Mouse (Mus musculus) midbrain, embryonic 15.5 days (tissue): ENCODE measurements around the gene Tlr8. TPM values are rescaled to one million over a fixed set of nuclear protein-coding genes. Genes with fewer than 3 reads are reported as not detected.
"Not testable (repeated sequence)": the region's sequence is repeated elsewhere in the genome, so short reads cannot be mapped to it uniquely, and the experiment has no call there.

ENCODE experiments used
- ATAC-seq: fragments of 200-750 bp; cut with Nextera tagmentation; replicated peaks from 2 replicates; pipeline ENCODE4 v1.8.0; 2017; ENCODE audit warnings: moderate TSS enrichment
- H3K27ac ChIP-seq: fragments of 300-500 bp; sonication (generic); 2 replicates; pipeline ENCODE4 v1.5.1; 2015; ENCODE audit warnings: mild to moderate bottlenecking, inconsistent platforms
- H3K27me3 ChIP-seq: fragments of 300-500 bp; sonication (generic); replicated peaks from 2 replicates; pipeline ENCODE4 v1.6.1; 2015; ENCODE audit warnings: inconsistent platforms
- H3K36me3 ChIP-seq: fragments of 300-500 bp; sonication (generic); replicated peaks from 2 replicates; pipeline ENCODE4 v1.6.1; 2015; ENCODE audit warnings: inconsistent platforms
- H3K4me1 ChIP-seq: fragments of 300-500 bp; sonication (generic); 2 replicates; pipeline ENCODE4 v1.6.1; 2015; ENCODE audit warnings: inconsistent platforms
- H3K4me2 ChIP-seq: fragments of 300-500 bp; sonication (generic); 2 replicates; pipeline ENCODE4 v1.6.1; 2015; ENCODE audit warnings: inconsistent platforms, mild to moderate bottlenecking, moderate library complexity
- H3K4me3 ChIP-seq: fragments of 300-500 bp; sonication (generic); 2 replicates; pipeline ENCODE4 v1.5.1; 2015; ENCODE audit warnings: mild to moderate bottlenecking, inconsistent platforms
- H3K9ac ChIP-seq: fragments of 300-500 bp; sonication (generic); 2 replicates; pipeline ENCODE4 v1.6.1; 2015; ENCODE audit warnings: mild to moderate bottlenecking, inconsistent platforms
- H3K9me3 ChIP-seq: fragments of 300-500 bp; sonication (generic); 2 replicates; pipeline ENCODE4 v1.6.1; 2016; ENCODE audit warnings: inconsistent platforms
- WGBS: fragments of 180-500 bp; shearing (Covaris S2); methylation state at CpG from one replicate; pipeline ENCODE4 v1.1.7; 2015; ENCODE audit warnings: mixed read lengths; 5-methylcytosine and 5-hydroxymethylcytosine counted together
- polyA plus RNA-seq: library from polyadenylated mRNA; unstranded; fragments of >200 nt; fragmentation: Nextera tagmentation; extraction: Ambion mirVana; gene quantifications from 2 replicates; pipeline ENCODE4 v1.2.1, GENCODE M21; 2015

Gene Tlr8
- 0.15 TPM in 1 of 2 replicates, not detected in the other for polyA plus RNA-seq

DNA sequence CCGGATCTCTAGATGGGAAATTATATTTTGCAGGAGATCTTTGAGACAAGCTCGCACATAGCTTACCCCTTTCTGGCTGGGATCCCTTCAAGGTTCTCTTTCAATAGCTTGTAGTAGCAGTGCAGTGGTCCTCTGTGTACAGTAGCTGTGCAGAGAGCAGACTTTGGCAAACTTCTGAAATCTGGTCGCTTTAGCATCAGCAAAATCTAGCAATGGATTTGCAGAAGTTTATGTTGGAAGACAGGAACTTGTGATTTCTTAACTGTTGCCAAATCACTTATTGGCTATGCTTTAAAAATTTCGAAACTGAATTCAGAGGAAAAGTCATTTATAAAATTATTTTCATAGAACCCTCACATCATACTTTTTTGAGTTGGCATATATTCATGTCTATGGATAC is at the start of gene Tlr8:
Gene Tlr8 (minus strand): TSS at position 244 of the 400 bp plus-strand sequence.
- 76% methylated on average over 4 of the region's 4 CpGs for WGBS
- no peaks in the 10 kb centered on the region for H3K9me3 ChIP-seq
- H3K4me2 ChIP-seq: no peak within 1 kb of the TSS

DNA sequence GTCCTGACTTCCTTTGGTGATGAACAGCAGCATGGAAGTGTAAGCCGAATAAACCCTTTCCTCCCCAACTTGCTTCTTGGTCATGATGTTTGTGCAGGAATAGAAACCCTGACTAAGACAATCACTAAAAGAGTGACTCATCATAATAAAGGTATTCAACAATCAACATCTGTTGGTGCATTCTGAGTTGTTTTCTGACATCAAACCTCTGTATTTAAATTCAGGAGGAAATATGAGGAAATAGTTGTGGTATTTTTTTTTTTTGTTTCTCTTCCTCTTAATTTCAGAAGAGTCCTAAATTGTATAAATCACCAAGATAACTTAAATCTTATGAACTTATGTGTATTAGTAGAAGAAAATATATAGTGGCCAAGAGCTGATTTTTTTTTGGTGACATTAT is 37.9 kb upstream of the Tlr8 start:
- H3K36me3 ChIP-seq, H3K4me3 ChIP-seq, H3K4me2 ChIP-seq, H3K27me3 ChIP-seq, H3K27ac ChIP-seq, H3K9me3 ChIP-seq, ATAC-seq, H3K4me1 ChIP-seq, H3K9ac ChIP-seq: not testable (repeated sequence)
- 93% methylated on average over 1 of the region's 1 CpGs for WGBS

More for the DNA sequence above, at the start of gene Tlr8:
- Histone ChIP-seq H3K27ac (no peak within 1 kb of the TSS), H3K4me1 (no peaks in the 10 kb centered on the region), H3K9ac (no peak within 1 kb of the TSS), H3K4me3 (no peak within 1 kb of the TSS), H3K27me3 (0 out of 2 replicates have a peak, but pooled peaks cover 3% of the 10 kb centered on the region), H3K36me3 (no peaks in the 10 kb centered on the region)
- no peak for ATAC-seq

DNA sequence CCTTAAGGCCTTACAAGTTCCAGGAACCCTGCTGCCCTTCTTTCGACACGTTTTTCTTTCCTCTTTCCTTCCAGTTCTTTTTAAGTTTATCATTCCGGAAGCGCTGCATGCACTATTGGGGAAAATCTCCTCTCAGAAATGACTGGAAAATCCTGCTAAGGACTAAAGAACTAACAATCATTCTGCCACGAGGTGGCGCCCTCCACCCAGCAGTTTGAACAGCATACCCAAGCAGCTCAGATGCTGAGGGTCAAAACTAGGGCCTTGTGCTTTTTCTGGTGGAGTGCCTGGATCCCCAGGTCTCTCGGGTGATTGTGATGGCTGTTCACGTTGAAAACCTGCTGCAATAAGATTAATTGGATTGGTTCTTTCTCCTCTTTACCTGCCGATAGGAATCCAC is 12.8 kb upstream of the Tlr8 start:
- H3K36me3 ChIP-seq: no peaks in the 10 kb centered on the region
- H3K9me3 ChIP-seq: no peaks in the 10 kb centered on the region
- 26% methylated on average over 9 of the region's 9 CpGs for WGBS
- no peak overlapping the region for H3K4me3 ChIP-seq
- no peak overlapping the region for H3K9ac ChIP-seq
- H3K27me3 ChIP-seq: no peaks in the 10 kb centered on the region
- no peaks in the 10 kb centered on the region for H3K4me1 ChIP-seq
- peak; percentile 62; the same call in 1 of the 2 replicates for ATAC-seq
- H3K4me2 ChIP-seq: peak overlapping the region; percentile 20; the same call in 1 of the 2 replicates
- no peak overlapping the region for H3K27ac ChIP-seq

GRCm38 (mm10) chrX:167276551-167276950 is 12.4 kb upstream of the Tlr8 start:
- 57% methylated on average over 10 of the region's 10 CpGs for WGBS
- H3K4me1 ChIP-seq: no peaks in the 10 kb centered on the region
- peak overlapping the region; percentile 20; the same call in 1 of the 2 replicates for H3K4me2 ChIP-seq
- H3K9me3 ChIP-seq: no peaks in the 10 kb centered on the region
- H3K27me3 ChIP-seq: no peaks in the 10 kb centered on the region
- H3K4me3 ChIP-seq: no peak overlapping the region
- H3K27ac ChIP-seq: no peak overlapping the region
- no peaks in the 10 kb centered on the region for H3K36me3 ChIP-seq
- H3K9ac ChIP-seq: no peak overlapping the region
- ATAC-seq: no peak

DNA sequence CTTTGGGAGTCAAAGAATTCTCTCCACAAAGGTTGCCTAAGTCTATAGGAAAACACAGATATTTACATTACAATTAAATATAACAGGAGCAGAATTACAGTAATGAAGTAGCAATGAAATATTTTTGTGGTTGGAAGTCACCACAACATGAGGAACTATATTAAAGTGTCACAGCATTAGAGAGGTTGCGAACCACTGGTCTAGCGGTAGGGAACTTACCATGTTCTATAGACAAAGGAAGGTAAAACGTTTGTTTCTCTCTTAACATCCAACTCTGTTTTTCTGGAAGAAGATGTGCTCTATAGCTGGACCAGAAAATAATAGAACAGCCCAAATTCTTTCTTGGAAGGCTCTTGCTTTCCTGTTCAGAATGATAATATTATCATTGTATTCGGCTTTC is 599 bp downstream of the Tlr8 start:
- Histone ChIP-seq H3K9ac (no peak overlapping the region), H3K9me3 (no peaks in the 10 kb centered on the region), H3K27ac (no peak overlapping the region), H3K4me1 (no peaks in the 10 kb centered on the region), H3K4me3 (no peak overlapping the region), H3K4me2 (no peak overlapping the region), H3K27me3 (0 out of 2 replicates have a peak, but pooled peaks cover 3% of the 10 kb centered on the region), H3K36me3 (no peaks in the 10 kb centered on the region)
- WGBS: 86% methylated on average over 4 of the region's 4 CpGs
- no peak for ATAC-seq

GRCm38 (mm10) chrX:167241736-167242135 is 22.4 kb downstream of the Tlr8 start:
- Histone ChIP-seq H3K4me3 (no peak overlapping the region), H3K9ac (no peak overlapping the region), H3K4me1 (no peaks in the 10 kb centered on the region), H3K9me3 (no peaks in the 10 kb centered on the region), H3K27ac (no peak overlapping the region), H3K36me3 (no peaks in the 10 kb centered on the region), H3K27me3 (peaks cover 5% of the 10 kb centered on the region; the same call in 1 of the 2 replicates), H3K4me2 (no peak overlapping the region)
- no peak for ATAC-seq
- 93% methylated on average over 3 of the region's 3 CpGs for WGBS

DNA sequence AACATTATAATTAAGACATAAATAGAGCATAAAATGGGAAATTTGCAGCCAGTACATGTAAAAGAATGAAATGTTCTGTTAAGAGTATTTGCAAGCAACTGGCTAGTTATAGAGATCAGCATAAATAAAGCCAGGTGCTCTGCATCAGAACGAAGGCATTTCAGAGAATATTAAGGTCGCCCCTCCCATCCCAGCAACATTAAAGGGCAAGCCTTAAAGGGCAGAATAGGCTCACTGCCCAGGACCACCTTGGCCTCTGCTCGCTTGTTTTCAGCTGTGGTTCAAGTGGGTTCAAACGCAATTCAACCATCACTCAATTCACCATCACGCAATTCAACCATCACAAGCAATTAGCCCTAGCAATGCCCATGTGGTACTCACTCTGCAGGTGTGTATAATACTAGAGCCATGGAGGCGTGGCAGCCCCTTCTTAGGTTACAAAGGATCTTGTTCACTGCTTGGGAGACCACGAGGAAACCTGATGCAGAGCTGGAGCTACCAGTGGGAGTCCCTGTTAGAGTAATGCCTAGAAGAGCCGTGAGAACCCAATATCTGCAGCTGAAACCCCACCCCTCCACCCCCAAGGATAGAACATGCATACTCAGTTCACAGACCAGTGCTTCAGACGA is 24.7 kb downstream of the Tlr8 start:
- H3K4me1 ChIP-seq: no peaks in the 10 kb centered on the region
- H3K27ac ChIP-seq: no peak overlapping the region
- 62% methylated on average over 9 of the region's 9 CpGs for WGBS
- peaks cover 5% of the 10 kb centered on the region; the same call in 1 of the 2 replicates for H3K27me3 ChIP-seq
- no peak overlapping the region for H3K4me3 ChIP-seq
- no peak overlapping the region for H3K9ac ChIP-seq
- no peaks in the 10 kb centered on the region for H3K9me3 ChIP-seq
- no peak for ATAC-seq
- no peaks in the 10 kb centered on the region for H3K36me3 ChIP-seq
- H3K4me2 ChIP-seq: no peak overlapping the region

- no peaks in the 10 kb centered on the region for H3K9me3 ChIP-seq
- WGBS: 31% methylated on average over 9 of the region's 9 CpGs
- H3K36me3 ChIP-seq: no peaks in the 10 kb centered on the region
- no peaks in the 10 kb centered on the region for H3K4me1 ChIP-seq
- 0 out of 2 replicates have a peak overlapping the region, but pooled peaks have one; percentile 11 for H3K4me2 ChIP-seq
- no peak overlapping the region for H3K27ac ChIP-seq
- peak; percentile 86 for ATAC-seq
- no peaks in the 10 kb centered on the region; the same call in 1 of the 2 replicates for H3K27me3 ChIP-seq
- H3K9ac ChIP-seq: no peak overlapping the region
- no peak overlapping the region for H3K4me3 ChIP-seq
Observed at GRCm38 (mm10) chrX:167233104-167233687, 30.9 kb downstream of the Tlr8 start.

DNA sequence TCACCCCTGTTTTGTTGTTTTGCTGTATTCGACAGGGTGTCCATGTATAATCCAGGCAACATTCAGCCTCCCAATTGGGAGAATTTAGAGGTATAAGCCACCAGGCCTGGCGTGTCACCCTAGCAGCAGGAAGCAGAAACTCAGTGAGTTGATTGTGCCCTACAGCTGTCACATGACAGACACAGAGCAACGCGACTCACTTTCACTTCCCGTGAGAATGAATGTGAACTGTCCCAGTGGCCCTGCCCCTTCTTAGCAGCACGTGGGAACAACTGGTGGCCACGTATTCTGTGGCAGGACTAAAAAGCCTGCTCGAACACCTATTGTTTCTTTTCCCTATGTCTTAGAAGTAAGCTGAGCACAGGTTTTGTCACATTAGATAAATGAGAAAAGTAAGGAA is 33.0 kb downstream of the Tlr8 start:
- Histone ChIP-seq H3K4me3 (no peak overlapping the region), H3K36me3 (no peaks in the 10 kb centered on the region), H3K4me1 (no peaks in the 10 kb centered on the region), H3K9me3 (no peaks in the 10 kb centered on the region), H3K4me2 (no peak overlapping the region), H3K27me3 (no peaks in the 10 kb centered on the region; the same call in 1 of the 2 replicates), H3K27ac (no peak overlapping the region), H3K9ac (no peak overlapping the region)
- WGBS: 47% methylated on average over 8 of the region's 8 CpGs
- no peak for ATAC-seq

GRCm38 (mm10) chrX:167229819-167230218 is 34.3 kb downstream of the Tlr8 start:
- Histone ChIP-seq H3K4me2 (no peak overlapping the region), H3K4me1 (no peaks in the 10 kb centered on the region), H3K9me3 (no peaks in the 10 kb centered on the region), H3K4me3 (no peak overlapping the region), H3K36me3 (no peaks in the 10 kb centered on the region), H3K9ac (no peak overlapping the region), H3K27me3 (peaks cover 2% of the 10 kb centered on the region; the same call in 1 of the 2 replicates), H3K27ac (no peak overlapping the region)
- 75% methylated on average over 1 of the region's 1 CpGs for WGBS
- ATAC-seq: no peak

GRCm38 (mm10) chrX:167229206-167229605 is 34.9 kb downstream of the Tlr8 start:
- Histone ChIP-seq H3K9me3 (no peaks in the 10 kb centered on the region), H3K36me3 (no peaks in the 10 kb centered on the region), H3K9ac (no peak overlapping the region), H3K4me3 (no peak overlapping the region), H3K27ac (no peak overlapping the region), H3K4me1 (no peaks in the 10 kb centered on the region), H3K27me3 (peaks cover 2% of the 10 kb centered on the region; the same call in 1 of the 2 replicates), H3K4me2 (no peak overlapping the region)
- WGBS: 45% methylated on average over 6 of the region's 6 CpGs
- no peak for ATAC-seq

DNA sequence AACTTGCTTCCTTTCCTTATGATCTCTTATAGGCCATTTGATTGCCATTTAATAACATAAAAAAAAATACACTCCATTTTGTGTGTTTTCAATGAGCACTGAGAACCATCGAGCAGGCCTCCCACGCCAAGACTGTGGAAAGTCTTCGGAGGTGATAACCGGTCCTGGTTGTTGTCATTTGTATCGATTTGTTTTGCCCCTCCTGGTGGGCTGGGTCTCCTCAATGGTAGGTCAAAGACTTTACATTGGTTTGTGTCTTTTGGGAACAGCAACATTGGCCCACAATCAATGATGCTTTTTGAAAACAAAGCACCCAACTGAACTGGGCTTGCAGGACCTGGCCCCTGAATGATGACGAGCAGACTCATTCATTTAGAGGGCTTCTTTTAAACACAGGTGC is 36.4 kb downstream of the Tlr8 start:
- WGBS: 93% methylated on average over 6 of the region's 6 CpGs
- Histone ChIP-seq H3K27me3 (peaks cover 2% of the 10 kb centered on the region; the same call in 1 of the 2 replicates), H3K36me3 (no peaks in the 10 kb centered on the region), H3K4me3 (no peak overlapping the region), H3K9ac (no peak overlapping the region), H3K4me2 (no peak overlapping the region), H3K27ac (no peak overlapping the region), H3K4me1 (no peaks in the 10 kb centered on the region), H3K9me3 (no peaks in the 10 kb centered on the region)
- no peak for ATAC-seq

GRCm38 (mm10) chrX:167227138-167227537 is 37.0 kb downstream of the Tlr8 start:
- Histone ChIP-seq H3K36me3 (no peaks in the 10 kb centered on the region), H3K27ac (no peak overlapping the region), H3K27me3 (peaks cover 2% of the 10 kb centered on the region; the same call in 1 of the 2 replicates), H3K4me2 (no peak overlapping the region), H3K9me3 (no peaks in the 10 kb centered on the region), H3K4me3 (no peak overlapping the region), H3K4me1 (no peaks in the 10 kb centered on the region), H3K9ac (no peak overlapping the region)
- ATAC-seq: no peak
- WGBS: 89% methylated on average over 7 of the region's 7 CpGs
